Mouse (Mus musculus): ENCODE data around the gene Mrpl40.
"Not testable (repeated sequence)": the region's sequence is repeated elsewhere in the genome, so short reads cannot be mapped to it uniquely, and the experiment has no call there.

Mrpl40 gene

DNA sequence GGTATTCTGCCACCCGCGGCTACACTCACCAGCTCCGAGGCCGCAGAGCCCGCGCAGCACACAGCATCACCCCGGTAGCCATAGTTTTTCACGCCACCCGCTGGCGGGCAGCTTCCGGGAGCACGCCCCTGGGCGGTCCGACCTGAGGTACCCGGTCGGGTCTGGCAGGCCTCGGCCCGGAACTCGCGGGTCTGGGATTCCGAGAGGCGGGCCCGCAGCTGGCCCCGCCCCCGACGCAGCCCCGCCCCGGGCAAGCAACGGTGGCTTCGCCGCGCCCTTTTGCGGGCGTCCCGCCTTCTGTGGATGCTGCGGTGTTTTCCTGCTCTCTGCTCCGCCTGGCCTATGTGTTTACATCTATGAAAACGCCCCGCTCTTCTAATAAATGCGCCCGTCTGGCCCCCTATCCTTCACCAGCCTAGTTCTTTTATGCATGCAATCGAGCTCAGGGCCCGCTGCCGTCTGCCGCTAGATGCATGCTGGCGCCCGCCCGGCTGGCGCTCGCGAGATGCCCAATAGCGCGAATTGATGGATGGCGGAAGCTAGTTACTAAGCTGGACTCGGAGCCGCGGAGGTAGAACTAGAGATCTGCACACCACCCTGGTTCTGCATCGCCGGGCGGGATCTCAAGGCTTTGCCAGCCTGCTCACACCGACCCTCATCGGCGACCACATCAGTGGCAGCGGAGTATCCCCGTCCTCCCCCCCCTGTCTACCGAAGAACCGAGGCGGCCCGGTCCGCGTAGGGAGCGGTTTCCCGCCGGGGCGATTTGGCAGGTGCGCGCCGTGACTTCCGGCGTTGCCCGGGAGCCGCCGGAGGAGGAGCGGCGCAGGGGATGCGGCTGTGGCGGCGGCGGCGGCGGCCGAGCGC lies at the start of gene Mrpl40, which contains the start of gene Hira:
Gene Mrpl40 (minus strand): TSS at position 421 of the 867 bp plus-strand sequence.
Gene Hira (plus strand): TSS at position 596 of the 867 bp plus-strand sequence.
- in situ Hi-C loops (cut with MboI; ENCODE audit: low pct_unique_long_range_greater_than_20kb in 1 of 2, low sequenced_read_pairs in 2 of 2, unreplicated experiment in 1 of 2), result no loop called here

DNA sequence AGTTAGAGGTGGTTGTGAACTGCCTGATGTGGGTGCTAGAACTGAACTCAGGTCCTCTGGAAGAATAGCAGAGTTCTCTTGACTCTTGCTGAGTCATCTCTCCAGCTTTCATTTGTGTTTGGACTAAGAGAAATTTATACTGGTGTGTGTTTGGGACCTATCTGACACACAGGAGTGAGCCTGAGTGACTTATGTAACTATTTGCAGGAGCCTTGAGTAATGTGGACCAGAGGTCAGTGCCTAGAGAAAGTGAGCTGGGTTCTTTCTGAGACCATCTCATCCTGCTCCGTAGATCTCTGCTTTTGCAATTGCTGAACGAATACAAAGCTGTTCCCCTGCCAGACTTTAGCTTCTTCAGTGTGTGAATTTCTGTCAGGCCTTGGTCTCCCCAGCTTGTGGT lies 45.1 kb upstream of the Mrpl40 start:
- in situ Hi-C loops (cut with MboI; ENCODE audit: low pct_unique_long_range_greater_than_20kb in 1 of 2, low sequenced_read_pairs in 2 of 2, unreplicated experiment in 1 of 2), result no loop called here

DNA sequence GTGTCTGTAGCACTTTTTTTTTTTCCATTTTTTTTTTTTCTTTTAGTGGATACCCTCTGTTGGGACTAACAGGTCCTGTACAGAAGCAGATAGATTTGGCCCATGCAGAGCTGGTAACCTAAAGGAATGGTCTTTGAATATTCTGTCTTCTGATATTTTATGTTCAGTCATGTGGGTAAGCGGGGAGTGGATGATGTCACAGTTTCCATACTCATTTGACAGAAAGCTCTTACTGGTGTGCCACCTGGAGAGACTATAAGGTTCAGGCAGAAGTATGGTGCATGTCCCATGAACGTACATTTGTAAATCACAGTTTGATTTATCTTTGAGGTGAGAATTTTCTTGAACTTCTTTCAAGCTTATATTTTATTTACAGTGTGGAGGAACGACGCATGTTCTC lies 39.4 kb upstream of the Mrpl40 start:
- in situ Hi-C loops (cut with MboI; ENCODE audit: low pct_unique_long_range_greater_than_20kb in 1 of 2, low sequenced_read_pairs in 2 of 2, unreplicated experiment in 1 of 2), result no loop called here

DNA sequence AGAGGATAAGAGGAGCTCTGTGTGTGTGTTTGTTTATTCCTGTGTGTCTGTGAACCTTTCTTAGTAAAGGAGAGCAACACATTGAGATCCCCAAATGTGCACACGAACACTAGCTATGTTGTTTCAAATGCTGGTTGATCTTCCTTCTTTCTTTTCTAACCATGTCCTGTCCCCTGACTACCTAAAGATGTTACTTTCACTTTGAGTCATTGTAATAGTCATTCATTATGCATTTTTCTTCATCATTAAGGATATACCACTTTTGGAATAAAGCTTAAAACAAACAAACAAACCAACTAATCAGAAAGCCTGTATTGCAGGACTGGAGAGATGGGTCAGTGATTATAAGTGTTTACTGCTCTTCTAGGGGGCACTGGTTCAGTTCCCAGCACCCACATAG lies 29.0 kb upstream of the Mrpl40 start:
- in situ Hi-C loops (cut with MboI; ENCODE audit: low pct_unique_long_range_greater_than_20kb in 1 of 2, low sequenced_read_pairs in 2 of 2, unreplicated experiment in 1 of 2), result no loop called here

DNA sequence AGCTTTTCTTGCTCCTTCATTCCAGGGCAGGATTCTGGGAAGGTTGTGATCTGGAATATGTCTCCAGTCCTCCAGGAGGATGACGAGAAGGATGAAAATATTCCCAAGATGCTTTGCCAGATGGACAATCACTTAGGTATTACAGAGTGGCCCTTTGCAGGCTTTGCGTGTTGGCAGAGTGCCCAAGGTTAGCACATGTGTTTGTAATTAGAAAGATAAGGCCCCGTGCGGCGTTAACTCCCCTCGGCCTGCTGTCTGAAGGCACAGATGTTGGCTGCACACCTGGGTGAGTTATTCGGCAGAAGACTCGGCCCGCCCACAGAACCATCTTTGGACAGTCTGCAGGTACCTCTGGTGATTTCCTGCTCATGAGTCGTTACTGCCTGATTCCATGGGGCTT lies 19.8 kb upstream of the Mrpl40 start:
- in situ Hi-C loops (cut with MboI; ENCODE audit: low pct_unique_long_range_greater_than_20kb in 1 of 2, low sequenced_read_pairs in 2 of 2, unreplicated experiment in 1 of 2), result no loop called here

DNA sequence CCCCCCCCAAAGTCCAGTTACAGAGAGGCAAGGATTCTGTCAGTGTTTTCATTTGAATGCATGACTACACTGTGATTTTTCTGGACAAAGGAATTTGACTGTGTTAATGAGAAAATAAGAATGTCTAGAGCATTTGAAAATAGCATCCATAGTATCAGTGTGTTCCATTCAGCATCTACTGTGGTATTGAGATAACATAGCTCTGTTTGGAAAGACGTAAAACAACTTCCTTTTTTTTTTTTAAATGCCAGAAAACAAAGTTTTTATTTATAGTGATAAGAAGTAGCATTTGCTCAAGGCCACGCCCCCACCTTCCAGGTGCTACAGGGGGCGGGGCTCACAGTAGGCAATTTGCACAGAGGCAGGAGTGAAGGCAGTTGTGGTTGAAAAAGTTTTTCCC lies 18.6 kb upstream of the Mrpl40 start:
- in situ Hi-C loops (cut with MboI; ENCODE audit: low pct_unique_long_range_greater_than_20kb in 1 of 2, low sequenced_read_pairs in 2 of 2, unreplicated experiment in 1 of 2), result no loop called here

DNA sequence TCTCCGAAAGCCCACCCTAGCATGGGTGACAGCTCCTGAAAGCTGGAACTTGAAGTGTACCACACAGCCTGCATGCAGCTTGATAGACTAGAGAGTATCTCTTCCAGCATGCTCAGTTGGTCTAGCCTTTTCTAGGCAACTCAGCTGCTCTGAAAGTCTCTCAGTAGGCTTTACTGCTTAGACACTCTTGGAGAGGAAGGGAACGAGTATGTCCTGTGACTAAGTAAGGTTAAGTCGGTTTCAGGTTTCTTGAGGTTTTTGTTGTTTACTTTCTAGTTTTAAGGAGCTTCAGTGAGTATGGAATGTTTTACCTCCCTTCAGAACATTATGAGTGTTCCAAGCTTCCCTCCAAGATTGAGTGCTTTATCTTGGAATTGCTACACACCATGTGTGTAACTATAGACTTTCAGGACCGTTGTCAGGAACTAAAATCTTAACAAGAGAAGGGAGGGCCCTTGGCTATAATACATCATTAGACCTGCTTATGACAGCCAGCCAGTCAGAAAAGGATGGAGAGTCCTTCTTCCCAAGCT lies 17.2 kb upstream of the Mrpl40 start:
- in situ Hi-C loops (cut with MboI; ENCODE audit: low pct_unique_long_range_greater_than_20kb in 1 of 2, low sequenced_read_pairs in 2 of 2, unreplicated experiment in 1 of 2), result no loop called here

DNA sequence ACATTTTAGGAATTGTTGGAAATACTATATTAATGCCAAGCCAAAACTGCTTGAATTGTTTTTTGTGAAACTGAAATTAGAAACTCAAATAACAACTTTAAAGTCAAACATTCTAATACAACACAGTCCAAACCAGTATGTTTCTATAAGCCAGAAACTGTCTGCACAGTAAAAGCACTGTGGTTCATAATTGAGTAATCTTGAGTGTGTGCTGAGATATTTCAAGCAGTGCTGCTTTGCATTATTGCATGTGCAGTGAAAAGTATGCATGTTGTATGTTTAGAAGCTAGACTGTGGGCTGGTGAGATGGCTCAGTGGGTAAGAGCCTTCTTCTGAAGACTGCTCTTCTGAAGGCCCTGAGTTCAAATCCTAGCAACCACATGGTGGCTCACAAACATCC lies 7.4 kb upstream of the Mrpl40 start:
- in situ Hi-C loops (cut with MboI; ENCODE audit: low pct_unique_long_range_greater_than_20kb in 1 of 2, low sequenced_read_pairs in 2 of 2, unreplicated experiment in 1 of 2), result no loop called here

DNA sequence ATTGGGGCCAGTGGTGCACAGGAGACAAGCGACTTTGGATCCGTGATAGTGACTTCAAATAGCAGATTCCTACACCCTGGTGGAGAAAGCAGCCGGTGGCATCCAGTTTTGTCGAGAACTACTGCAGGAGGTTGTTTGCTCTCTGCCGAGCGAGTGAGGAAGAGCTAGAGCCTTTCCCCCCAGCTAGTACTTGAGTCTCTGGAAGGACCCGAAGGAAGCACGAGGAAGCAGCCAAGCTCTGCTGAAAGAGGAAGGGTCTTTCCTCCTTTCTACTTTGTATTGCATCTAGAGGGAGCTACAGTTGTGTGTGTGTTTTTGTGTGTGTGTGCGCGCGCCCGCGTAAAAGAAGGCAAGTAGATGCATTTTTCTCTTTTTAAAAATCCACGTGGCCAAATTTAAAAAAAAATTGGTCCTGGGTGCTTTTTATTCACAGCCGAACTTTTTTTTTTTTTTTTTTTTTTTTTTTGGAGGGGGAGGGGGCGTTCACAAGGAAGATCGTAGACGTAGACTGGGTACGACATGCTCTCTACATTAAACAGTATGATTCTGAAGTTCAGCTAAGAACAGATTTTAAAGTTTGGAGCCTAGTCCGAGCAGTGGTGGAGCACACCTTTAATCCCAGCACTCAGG lies 1.5 kb upstream of the Mrpl40 start:
- in situ Hi-C loops (cut with MboI; ENCODE audit: low pct_unique_long_range_greater_than_20kb in 1 of 2, low sequenced_read_pairs in 2 of 2, unreplicated experiment in 1 of 2), result no loop called here

DNA sequence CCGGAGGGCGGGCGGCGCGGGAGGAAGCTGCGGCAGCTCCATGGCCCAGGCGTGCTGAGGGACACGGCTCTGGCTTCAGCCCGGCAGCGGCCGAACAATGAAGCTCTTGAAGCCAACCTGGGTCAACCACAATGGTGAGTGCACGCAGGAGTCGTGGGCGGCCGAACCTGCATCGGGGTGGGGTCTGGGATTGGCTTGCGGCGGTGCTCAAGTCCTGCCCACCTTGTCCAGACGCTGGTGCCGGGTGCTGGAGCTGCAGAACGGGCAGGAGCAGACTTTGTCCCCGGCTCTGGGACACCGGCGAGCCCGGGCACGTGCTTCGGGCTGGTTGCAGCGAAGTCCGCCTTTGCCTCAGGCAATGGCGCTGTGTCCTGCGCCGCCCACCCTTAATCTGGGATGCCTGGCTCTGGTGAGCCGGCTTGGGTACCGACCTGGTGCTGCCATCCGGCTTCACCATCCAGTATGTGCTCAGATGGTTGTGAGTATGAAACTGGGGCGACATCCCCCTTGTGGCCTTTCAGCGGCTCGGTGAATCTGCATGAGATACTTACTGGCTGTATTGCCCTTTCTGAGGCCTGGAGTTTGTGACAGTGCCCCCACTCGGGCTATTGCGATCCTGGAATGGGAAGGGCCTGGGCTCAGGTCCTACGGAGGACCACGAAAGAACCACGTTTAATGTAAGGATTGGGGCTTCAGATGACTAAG lies 876 bp upstream of the Mrpl40 start:
- in situ Hi-C loops (cut with MboI; ENCODE audit: low pct_unique_long_range_greater_than_20kb in 1 of 2, low sequenced_read_pairs in 2 of 2, unreplicated experiment in 1 of 2), result no loop called here

DNA sequence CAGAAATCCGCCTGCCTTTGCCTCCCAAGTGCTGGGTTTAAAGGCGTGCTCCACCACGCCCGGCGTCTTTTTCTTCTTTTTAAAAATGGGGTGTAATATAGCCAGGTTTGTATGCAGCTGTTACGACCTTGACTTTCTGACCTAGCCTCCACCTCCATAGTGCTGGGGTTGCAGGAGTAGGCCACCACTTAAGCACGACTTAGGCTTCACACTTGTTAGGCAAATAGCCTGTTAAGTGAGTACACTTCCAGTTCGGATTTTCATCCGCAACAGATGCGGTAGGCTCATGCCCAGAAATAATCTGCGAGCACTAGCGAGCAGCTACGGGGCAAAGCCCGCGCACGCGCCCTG lies 596 bp downstream of the Mrpl40 start:
- in situ Hi-C loops (cut with MboI; ENCODE audit: low pct_unique_long_range_greater_than_20kb in 1 of 2, low sequenced_read_pairs in 2 of 2, unreplicated experiment in 1 of 2), result no loop called here

DNA sequence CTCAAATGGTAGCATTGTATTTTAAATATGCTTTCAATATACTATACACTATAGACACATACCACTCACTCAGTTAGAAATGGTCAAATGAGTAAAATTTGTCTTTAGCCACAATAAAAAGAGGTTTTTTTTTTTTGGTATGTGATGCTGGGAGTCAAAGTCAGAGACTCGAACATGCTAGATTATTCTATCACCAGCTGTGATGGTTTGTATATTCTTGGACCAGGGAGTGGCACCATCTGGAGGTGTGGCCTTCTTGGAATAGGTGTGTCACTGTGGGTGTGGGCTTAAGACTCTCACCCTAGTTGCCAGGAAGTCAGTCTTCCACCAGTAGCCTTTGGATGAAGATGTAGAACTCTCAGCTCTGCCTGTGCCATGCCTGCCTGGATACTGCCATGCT lies 6.2 kb downstream of the Mrpl40 start:
- in situ Hi-C loops (cut with MboI; ENCODE audit: low pct_unique_long_range_greater_than_20kb in 1 of 2, low sequenced_read_pairs in 2 of 2, unreplicated experiment in 1 of 2), result not testable (repeated sequence)

DNA sequence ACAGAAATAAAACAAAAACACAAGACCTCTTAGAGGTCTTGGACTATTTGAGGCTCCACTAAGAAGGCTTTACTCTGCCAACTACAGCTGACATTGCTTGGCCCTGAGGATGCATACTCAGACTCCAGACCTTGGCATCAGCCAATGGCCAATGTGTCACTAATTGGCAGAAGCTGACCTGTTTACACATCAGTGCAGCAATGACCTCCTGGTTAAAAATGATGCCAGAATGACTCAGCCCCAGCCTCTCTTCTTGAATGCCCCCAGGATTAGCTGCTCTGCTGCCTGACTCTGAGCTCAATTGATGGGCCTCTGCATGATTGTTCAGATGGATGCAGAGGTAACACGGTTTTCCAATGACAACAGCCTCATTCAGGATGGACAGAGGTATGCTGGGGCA lies 16.5 kb downstream of the Mrpl40 start:
- in situ Hi-C loops (cut with MboI; ENCODE audit: low pct_unique_long_range_greater_than_20kb in 1 of 2, low sequenced_read_pairs in 2 of 2, unreplicated experiment in 1 of 2), result loop anchor here in 1 of 2 experiments (10.0 kb wide), 1 partner anchor 165 kb away; no protein-coding TSS in a partner anchor

DNA sequence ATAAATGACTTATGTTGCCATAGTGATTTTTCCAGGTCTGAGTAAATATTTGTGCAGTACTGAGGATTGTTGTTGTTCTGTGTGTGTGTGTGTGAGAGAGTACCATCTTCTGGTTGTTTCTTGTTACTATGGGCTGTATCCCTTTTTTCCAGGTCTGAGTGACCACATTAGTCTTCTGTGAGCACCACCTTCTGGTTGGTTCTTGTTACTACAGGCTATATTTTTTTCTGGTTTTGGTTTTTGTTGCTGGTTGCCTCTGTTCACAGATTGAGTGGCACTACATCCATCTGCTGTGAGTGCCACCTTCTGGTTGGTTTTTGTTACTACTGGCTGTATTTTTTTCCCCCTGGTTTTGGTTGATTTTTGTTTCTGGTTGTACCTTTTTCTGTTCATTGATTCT lies 18.1 kb downstream of the Mrpl40 start:
- in situ Hi-C loops (cut with MboI; ENCODE audit: low pct_unique_long_range_greater_than_20kb in 1 of 2, low sequenced_read_pairs in 2 of 2, unreplicated experiment in 1 of 2), result loop anchor here in 1 of 2 experiments (5.0 kb wide), 1 partner anchor 161 kb away; no protein-coding TSS in a partner anchor

DNA sequence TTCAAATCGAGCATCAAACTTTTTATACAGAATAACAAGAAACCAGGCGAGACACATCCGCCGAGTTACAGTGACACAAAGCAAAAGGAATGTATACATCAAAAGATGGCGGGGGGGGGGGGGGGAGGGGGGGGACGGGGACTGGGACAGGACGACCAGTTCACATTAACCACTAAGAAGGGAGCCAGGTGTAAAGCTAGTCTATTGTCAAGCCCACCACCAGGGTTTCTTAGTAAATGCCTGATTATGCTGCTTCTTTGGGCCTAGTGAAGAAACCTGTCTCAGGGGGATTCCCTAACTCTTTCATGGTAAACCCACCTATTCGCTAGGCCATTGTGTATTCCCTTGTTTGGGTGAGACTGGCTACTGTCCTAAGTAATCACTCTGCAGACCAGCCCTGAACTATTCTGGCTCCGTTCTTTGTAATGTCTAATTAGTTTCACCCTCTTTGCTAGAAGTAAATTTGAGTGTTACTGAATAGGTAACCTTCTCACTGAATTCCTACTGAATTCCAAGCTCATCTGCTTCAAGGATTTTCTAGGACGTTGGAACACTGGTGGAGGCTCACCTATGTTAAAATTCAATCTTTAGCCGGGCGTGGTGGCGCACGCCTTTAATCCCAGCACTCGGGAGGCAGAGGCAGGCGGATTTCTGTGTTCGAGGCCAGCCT lies 27.0 kb downstream of the Mrpl40 start:
- in situ Hi-C loops (cut with MboI; ENCODE audit: low pct_unique_long_range_greater_than_20kb in 1 of 2, low sequenced_read_pairs in 2 of 2, unreplicated experiment in 1 of 2), result not testable (repeated sequence)

DNA sequence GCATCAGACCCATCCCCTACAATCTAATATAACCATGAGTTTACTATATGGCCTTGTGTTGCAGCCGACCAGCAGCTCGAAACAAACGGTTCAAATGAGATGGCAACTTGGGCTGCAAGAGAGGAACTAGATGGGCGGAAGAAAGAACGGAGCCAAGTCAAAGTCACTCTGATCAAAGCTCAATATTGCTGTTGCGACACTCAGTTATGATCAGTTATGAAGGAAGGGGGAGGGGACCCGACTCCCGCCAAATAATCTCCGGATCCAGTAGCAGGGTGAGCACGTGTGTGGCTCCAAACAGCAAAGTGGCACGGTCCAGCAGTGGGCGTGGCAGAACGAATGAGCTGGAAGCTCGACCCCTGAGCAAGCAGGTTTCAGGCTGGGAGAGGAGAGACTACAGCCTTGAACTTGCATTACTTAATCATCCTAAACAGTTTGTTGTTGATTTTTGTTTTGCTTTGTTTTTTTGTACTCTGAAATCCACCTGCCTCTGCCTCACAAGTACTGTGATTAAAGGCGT lies 30.3 kb downstream of the Mrpl40 start:
- in situ Hi-C loops (cut with MboI; ENCODE audit: low pct_unique_long_range_greater_than_20kb in 1 of 2, low sequenced_read_pairs in 2 of 2, unreplicated experiment in 1 of 2), result no loop called here

DNA sequence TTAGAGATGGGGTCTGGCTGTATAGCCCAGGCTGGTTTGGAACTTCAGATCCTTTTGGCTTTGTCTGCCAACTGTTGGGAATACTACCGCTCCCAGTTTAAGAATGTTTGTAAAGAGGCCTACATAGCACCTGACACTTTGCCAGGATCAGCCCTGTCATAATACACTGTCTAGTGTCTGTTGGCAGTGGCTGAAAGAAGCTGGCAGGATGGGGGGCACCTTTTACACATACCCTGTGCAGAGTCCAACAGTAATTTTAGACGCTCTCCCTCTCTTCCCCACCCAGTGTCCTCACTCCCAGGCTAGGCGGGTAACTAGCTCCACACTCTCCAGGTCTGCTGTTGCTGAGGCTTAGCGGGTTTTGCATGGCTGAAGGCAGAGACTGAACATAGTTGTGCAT lies 38.3 kb downstream of the Mrpl40 start:
- in situ Hi-C loops (cut with MboI; ENCODE audit: low pct_unique_long_range_greater_than_20kb in 1 of 2, low sequenced_read_pairs in 2 of 2, unreplicated experiment in 1 of 2), result no loop called here

DNA sequence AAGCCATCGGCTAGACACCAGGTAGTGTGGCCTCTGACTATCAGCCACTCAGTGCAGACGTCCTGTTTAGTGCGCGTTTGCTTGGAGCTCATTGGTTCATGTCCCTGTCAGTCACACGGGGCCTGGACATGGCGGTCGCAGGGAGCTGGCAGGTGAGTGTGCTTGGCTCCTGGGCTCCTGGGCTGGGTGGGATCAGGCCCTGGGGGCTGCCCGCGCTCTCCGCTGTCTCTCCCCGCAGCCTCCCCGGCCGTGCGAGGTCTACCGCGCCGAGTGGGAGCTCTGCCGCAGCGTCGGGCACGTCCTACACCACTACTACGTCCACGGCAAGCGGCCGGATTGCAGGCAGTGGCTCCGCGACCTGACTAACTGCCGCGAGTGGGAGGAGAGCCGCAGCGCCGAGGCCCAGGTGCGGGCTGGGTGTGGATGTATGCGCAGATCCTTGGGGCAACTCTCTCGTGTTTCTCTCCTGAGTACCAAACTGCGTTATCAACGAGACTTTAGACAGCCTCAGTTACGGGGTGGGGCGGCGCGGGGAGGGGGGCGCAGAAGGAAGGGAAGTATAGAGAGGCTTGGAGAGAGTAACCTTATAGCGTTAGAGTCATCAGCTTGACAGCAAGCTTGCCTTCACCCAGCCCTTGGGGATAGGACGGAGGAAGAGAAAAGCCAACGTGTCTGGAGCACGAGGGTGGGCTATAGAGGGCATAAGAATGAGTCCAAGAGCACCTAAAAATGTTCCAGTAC lies 40.0 kb downstream of the Mrpl40 start, which contains the start of the genes 2510002D24Rik and Gm28539:
Gene 2510002D24Rik (plus strand): TSS at position 111 of the 741 bp plus-strand sequence.
Gene Gm28539 (plus strand): TSS at position 117 of the 741 bp plus-strand sequence.
- in situ Hi-C loops (cut with MboI; ENCODE audit: low pct_unique_long_range_greater_than_20kb in 1 of 2, low sequenced_read_pairs in 2 of 2, unreplicated experiment in 1 of 2), result no loop called here
